Mouse (Mus musculus): ENCODE results near the gene Ryr1. TPM values are rescaled to one million over a fixed set of nuclear protein-coding genes. Genes with fewer than 3 reads are reported as not detected.
A peak's percentile ranks its signal among the peaks of the same experiment; 100 is the strongest.

Ryr1 gene
- total RNA-seq, 2 experiments from 2014 or later: 4.9 to 11.0 TPM

DNA sequence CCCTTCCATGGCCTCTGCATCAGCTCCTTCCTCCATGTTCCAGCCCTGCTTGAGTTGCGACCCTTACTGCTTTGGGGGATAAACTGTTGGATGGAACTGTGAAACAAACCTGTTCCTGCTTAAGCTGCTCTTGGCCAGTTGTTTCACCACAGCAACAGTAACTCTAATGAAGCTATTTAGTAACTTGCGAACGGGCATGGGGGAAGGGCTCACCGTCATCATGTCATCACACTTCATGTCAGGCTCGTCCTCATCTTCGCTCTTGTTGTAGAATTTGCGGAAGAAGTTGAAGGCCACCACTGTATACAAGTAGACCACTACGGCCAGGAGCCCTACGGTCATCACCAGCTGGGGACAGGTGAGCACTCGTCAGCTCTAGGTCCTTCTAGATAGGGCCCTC is 116.8 kb downstream of the Ryr1 start:
- intact Hi-C loops (cut with DNase I): no loop called here

DNA sequence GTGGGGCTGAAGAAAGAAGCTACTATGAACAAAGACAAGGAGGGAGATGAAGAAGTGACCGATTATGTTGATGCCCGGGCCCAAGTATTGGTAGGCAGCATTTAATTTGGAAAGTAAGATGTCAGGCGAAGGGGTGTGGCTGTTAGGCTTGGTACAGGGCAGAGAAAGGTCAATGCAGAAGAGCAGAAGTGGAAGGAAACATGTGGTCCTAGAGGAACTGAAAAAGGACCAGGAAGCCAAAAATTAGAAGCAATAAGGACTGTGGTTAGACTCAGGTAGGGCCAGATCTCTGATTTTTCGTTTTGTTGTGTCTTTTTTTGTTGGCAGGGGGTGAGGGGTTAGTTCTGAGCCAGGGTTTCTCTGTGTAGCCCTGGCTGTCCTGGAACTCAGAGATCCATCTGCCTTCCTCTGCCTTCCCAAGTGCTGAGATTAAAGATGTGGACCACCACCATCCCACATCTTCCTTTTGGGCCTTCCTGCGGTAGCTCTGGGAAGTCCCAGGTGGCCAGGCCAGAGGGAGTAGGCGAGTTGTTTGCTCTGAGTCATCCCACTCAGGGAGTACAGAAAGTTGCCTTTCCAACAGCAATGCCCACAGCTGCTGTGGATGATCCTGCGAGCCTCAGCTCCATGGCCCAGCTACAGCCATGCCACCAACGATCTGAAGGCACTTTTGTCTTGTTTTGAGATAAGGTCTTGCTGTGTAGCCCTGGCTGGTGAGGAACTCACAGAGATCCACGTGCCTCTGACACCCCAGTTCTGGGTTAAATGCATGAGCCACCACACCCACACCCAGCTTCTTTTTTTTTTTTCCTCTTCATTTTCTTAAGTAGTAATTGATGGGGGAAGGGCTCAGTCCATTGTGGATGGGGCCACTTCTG is 117.5 kb downstream of the Ryr1 start:
- intact Hi-C loops (cut with DNase I): no loop called here
- DNase-seq (ENCODE audit: low spot score in 2 of 2): no peak

More for the DNA sequence above, 116.8 kb downstream of the Ryr1 start:
- DNase-seq (ENCODE audit: low spot score in 2 of 2): no peak

DNA sequence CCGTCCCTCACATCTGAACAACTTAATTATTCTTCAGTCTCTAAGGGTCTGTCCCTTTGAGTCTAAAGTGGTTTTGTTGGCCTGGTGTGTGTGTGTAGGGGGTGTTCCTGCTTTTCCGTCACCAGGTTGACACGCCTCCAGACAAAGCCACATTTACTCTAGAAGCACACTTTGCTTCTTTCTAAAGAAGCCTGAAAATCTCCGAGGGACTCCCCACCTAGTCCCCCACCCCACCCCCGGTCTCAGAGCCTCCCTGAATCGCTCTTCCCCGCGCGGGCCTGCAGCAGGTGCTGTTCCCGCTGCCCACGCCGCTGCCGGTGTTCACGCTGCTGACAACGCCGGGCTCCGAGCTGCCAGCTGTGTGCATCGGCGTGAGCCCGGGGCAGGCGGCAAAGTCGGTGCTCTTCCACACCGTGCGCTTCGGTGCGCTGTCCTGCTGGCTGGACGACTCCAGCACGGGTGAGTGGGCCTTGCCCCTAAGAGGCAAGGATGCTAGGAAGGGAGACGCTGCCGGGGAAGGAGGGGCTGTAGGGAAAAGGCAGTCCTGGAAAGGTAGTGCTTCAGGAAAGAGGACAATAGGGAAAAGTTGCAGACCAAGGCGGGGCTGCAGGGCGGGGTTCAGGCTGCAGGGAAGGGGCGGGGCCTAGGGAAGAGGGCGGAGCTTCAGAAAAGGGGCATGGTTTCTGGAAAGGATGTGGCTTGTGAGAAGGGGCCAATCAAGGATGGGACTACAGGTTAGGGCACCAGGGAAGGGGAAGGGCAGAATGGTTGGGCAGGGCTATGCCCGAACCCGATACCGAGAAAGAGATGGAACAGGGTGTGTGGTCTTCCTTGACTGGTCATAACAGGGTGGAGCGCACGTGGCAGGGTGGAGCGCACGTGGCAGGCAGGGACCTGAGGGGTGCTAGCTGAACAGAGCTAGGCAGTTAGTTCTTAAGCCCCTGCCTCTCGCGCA is 124.1 kb downstream of the Ryr1 start:
- peak; percentile 22 to 33 for DNase-seq (ENCODE audit: low spot score in 2 of 2)
- intact Hi-C loops (cut with DNase I): no loop called here

DNA sequence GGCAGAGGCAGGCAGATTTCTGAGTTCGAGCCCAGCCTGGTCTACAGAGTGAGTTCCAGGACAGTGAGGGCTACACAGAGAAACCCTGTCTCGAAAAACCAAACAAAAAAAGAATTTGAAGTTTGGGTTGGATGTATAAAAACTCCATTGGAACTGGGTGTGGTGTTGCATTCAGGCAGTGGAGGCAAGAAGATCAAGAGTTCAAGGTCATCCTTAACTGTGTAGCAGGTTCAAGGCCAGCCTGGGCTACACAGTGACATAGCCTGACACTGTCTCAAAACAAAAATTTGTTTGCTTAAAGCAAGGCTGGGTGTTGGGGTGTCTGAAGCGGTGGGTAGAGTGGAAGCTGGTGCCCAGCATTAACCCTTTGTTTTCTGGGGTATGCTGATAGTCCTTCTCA is 131.6 kb downstream of the Ryr1 start:
- intact Hi-C loops (cut with DNase I): no loop called here
- no peak for DNase-seq (ENCODE audit: low spot score in 2 of 2)

DNA sequence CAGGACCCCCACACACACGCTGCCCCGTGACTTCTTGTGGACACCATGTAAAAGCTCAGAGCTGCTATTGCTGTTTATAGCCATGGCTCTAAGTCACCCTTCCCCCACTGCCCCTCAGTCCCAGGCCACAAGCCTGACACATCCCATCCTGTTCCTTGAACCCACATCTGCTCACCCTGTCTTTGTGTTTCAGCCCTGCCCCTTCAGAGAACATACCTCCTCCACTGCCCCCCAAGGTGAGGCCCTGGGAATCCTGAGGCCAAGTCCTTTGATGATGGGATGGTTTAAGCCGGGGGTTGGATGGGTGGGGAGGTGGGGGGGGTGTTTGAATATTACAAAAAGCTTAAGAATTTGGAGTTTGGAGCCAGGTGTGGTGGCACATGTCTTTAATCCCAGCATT is 132.0 kb downstream of the Ryr1 start:
- intact Hi-C loops (cut with DNase I): no loop called here

DNA sequence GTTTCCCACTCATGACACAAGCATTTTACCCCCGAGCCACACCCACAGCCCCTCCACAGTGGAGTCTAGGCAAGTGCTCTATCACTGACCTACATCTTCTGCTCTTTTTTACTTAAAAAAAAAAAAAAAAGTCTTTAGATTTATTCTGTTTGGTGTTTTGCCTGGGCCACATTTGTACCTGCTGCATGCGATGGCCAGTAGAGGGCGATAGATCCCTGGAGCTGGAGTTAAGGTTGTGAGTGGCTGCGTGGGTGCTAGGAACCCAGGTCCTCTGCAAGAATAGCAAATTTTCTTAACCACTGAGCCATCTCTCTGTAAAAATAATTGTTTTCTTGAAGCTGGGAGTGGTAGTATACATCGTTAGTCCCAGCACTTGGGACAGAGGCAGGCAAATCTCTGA is 133.4 kb downstream of the Ryr1 start:
- intact Hi-C loops (cut with DNase I): no loop called here

More for the DNA sequence above, 132.0 kb downstream of the Ryr1 start:
- no peak for DNase-seq (ENCODE audit: low spot score in 2 of 2)

DNA sequence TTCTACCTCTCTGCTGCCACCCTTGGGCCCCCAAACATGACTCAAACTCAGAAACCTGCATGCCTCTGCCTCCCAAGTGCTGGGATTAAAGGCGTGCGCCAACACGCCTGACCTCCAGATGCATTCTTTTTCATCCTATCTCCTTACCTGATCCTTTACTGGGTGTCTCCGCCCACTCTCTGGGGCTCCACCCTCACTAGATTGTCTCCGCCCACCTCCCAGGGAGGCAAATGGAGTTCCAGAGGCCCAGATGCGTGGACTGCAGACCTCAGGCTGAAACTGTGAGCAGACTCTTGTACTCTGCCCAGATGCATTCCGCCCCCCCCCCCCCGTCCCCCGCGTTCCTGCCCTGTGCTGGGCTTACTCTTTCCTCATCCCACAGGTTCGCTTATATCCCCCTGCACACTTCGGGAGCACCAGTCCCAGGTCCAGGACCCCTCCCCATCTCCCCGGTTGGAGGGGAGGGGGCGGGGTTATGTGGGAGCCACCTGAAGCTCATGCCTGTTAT is 134.2 kb downstream of the Ryr1 start:
- DNase-seq (ENCODE audit: low spot score in 2 of 2): no peak
- intact Hi-C loops (cut with DNase I): no loop called here

More for the DNA sequence above, 133.4 kb downstream of the Ryr1 start:
- DNase-seq (ENCODE audit: low spot score in 2 of 2): no peak

DNA sequence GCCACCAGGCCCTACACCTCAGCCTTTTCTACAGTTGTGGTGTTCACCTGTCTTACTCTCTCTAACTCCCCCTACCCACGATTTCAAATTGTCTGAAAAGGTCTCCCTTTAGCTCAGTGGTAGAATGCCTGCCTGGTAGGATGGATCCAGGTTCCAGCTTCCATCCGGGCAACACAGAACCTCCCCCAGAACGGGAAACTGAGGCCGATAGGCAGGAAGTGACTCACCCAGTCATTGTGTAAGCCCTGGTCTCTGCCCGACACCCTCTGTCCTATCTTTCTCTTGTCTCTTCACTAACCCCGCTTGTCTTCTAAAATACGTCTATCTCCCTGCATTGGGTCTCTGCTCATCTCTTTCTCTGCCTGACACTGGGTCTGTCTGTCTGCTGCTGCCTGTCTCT is 139.8 kb downstream of the Ryr1 start:
- no peak for DNase-seq (ENCODE audit: low spot score in 2 of 2)
- intact Hi-C loops (cut with DNase I): no loop called here

DNA sequence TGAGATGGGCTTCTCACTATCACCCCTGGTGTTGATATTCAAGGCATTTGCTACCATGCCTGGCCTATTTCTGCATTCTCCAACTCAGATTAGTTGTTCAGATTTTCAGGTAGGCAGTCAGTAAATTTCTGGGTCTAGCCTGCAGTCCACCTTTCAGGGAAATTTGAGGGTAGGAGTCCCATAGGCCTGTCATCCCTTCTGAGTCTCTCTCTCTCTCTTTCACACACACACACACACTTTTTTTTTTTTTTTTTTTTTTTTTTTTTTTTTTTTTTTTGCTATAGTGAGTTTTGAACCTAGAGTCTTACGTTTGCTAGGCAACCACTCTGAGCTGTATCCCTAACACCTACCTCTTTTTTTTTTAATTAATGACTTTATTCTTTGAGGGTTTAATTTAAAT is 140.5 kb downstream of the Ryr1 start:
- DNase-seq (ENCODE audit: low spot score in 2 of 2): no peak
- intact Hi-C loops (cut with DNase I): no loop called here

DNA sequence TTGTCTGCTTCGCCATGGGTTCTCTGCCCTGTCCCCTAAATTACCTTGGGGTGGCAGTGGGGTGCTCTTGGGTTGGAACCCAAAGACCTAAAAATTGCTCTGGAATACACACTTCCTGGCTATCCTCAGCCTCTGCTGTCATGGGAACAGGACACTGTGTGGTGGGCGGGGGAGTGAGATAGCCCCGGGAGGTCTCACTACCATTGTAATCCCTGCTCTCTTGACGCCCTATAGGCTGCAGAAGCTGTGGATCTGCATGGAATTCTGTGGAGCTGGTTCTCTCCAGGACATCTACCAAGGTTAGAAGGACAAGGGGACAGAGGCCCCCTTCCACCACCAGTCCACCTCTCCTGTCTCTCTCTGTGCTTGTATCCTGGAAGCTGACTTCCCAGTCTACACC is 141.1 kb downstream of the Ryr1 start:
- intact Hi-C loops (cut with DNase I): no loop called here

DNA sequence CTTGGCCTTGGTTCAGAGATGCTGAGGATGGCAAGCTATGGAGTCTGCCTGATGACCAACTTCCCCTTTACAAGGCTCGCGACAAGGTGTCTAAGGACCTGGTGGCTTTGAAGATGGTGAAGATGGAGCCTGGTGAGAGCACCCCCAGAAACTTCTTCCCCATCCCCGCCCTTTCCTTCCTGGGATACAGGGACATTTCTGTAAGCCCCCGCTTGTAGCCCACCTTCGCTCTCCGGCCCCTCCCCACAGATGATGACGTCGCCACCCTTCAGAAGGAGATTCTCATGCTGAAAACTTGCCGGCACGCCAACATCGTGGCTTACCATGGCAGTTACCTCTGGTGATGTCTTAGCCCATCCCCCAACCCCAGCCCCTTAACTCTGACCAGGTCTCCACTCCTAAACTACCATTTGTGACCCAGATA is 141.8 kb downstream of the Ryr1 start:
- intact Hi-C loops (cut with DNase I): no loop called here
- DNase-seq (ENCODE audit: low spot score in 2 of 2): no peak

More for the DNA sequence above, 141.1 kb downstream of the Ryr1 start:
- no peak for DNase-seq (ENCODE audit: low spot score in 2 of 2)

DNA sequence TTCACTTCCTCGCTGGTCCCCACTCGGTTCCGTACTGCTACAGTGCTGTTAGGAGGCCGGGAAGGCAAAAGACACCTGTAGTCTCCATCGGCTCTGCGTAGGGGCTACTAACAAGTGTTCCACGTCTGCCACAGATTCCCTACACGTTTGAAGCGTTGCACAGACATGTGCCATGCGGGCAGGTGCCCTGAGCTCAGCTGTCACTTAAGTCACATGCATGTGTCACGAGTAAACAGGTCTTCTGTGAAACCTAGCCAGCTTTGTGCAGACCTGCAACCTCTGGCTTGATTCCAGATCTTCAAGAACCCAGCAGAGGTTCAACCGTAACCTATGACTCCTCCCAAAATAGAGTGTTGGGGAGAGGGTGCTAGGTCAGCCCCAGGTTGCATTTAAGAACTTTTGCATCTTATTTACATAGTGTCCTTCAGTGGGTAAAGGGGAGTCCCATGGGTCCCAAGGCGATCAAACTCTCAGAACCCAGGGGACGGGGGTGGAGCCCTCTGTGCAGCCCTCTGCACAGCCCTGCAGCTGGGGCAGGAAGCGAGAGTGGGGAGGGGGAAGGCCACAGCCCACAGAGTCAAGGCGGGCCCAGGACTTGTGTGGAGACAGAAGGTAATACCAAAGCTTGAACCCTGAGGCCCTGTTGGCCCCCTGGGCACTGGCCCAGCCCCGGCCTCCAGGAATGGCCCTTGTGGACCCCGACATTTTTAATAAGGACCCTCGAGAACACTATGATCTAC is 142.5 kb downstream of the Ryr1 start:
- intact Hi-C loops (cut with DNase I): no loop called here
- no peak for DNase-seq (ENCODE audit: low spot score in 2 of 2)

DNA sequence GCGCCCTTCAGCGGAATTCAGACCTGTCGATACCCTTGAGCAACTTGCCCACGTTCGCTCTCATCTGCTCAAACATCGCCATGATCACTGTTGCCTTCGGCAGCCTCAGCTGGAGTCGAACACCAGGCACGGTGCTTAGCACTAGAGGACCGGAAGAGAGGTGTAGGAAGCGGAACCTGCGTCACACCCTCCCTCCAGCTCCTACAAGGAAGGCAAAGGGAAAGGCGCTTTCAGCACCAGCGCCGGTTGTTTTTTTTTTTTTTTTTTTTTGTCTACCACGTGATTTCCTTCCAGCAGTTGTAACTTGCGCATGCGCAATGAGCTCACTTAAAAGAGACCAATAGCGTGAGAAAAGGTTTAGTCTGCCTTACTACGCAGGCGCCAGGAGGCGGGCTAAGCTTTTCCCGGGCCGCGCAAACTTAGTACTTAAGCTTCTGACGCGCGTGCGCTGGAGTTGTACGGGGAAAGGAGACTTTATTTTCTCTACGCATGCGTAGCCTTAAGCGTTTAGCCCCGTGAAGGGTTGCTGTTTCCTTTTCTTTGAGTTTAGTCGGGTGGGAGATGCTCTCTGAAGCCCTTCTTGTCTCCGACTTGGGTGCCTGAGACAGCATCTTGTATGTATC is 143.2 kb downstream of the Ryr1 start, which contains the start of the genes Eif3k and Map4k1:
Eif3k (minus strand) TSS at position 214 of the 623 bp plus-strand sequence.
Map4k1 (plus strand) TSS at position 400 of the 623 bp plus-strand sequence.
- intact Hi-C loops (cut with DNase I): no loop called here

DNA sequence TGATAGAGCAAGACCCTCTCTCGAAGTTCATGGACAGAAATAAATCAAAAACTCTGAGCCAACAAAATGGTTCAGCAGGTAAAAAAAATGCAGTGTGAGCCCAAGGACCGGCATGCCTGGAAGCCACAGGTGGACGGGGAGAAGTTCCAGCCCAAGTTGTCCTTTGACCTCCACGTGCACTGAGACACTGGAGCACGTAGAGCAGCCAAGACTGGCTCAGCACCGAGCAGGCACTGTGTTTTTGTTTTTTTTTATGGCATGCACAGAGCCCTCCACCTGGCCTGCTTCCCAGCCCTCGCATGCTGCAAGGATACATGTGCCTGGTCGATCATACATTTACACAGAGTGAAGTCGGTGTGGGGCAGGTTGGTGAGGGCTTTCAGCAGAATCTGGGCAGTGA is 147.4 kb downstream of the Ryr1 start:
- intact Hi-C loops (cut with DNase I): no loop called here
- DNase-seq (ENCODE audit: low spot score in 2 of 2): no peak

More for the DNA sequence above, 143.2 kb downstream of the Ryr1 start, which contains the start of the genes Eif3k and Map4k1:
- DNase-seq (ENCODE audit: low spot score in 2 of 2): peak; percentile 94 to 96

DNA sequence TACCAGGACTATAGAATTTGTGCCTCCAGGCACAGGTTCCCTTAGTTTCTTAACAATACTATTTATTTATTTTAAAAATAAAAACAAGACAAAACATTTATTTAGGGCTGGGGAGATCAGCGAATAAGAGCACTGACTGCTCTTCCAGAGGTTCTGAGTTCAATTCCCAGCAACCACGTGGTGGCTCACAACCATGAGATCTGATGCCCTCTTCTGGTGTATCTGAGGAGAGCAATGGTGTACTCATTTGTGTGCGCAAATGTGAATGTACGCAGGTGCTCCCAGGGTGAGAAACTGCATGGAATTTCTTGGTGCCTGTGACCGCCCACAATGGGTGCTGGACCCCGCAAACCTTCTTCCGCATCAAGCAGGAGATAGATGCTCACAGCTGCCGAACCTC is 152.0 kb downstream of the Ryr1 start:
- intact Hi-C loops (cut with DNase I): loop anchor here (5.0 kb wide), 1 partner anchor 176 kb away; no protein-coding TSS in a partner anchor
- no peak for DNase-seq (ENCODE audit: low spot score in 2 of 2)

DNA sequence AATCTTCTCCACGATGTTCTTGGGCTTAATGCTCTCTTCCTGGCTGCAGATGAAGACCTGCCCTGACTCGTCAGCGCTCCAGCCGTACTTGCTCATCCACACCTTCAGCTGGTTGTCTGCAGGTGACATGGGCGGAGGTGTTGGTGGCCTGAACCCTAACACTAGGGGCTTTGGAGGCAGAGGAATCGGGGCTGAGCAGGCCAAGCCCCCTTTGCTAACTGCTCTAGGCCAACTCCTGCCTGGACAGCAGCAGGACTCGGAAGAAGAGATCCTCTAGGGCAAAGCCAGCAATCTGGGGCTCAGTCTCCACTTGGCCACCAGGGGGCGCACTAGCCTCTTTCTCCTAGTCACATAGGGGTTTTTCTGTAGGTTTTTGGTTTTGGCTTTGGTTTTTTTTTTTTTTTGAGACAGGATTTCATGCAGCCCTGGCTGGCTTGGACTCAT is 152.4 kb downstream of the Ryr1 start:
- peak; percentile 61 to 71 for DNase-seq (ENCODE audit: low spot score in 2 of 2)
- intact Hi-C loops (cut with DNase I): loop anchor here (5.0 kb wide), 1 partner anchor 175 kb away; no protein-coding TSS in a partner anchor

DNA sequence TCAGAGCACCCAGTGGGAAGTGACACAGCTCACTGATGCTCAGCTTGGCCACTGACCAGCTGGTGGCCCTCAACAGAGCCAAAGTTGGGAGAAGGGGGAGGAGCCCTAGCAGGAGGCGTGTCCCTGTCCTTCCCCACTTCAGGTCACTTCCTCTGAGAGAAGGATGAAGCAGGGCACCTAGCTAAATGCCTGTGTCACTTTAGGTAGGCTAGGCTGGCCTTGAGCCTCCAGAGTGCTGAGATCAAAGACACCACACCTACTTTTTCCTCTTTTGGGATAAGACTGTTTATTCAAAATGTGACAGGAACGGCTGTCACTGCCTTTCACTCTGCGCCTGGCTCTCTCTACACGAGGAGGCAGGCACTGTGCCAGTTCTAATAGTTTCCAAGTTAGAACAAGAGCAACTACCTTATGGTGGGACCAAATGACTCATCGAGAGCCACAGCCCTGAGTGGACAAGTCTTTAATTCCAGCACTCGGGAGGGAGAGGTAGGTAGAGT is 153.2 kb downstream of the Ryr1 start:
- intact Hi-C loops (cut with DNase I): loop anchor here (5.0 kb wide), 1 partner anchor 175 kb away; no protein-coding TSS in a partner anchor
- no peak for DNase-seq (ENCODE audit: low spot score in 2 of 2)

DNA sequence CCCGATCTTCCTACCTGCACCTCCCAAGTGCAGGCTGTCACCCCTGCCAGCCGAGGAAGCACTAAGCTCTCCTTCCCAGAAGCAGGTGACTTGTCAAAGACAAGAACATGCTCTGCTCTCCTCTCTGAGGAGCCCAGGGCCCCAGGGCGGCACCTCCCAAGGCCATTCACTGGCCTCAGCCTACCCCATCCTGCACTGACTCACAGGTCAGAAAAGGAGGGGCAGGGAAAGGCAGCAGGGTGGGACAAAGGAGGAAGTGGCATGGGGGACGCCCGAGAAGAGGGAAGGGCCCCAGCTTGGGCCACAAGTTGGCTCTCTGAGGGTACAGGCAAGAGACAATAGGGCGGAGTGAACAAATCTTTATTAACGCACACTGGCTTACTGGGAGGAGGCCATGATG is 153.9 kb downstream of the Ryr1 start:
- intact Hi-C loops (cut with DNase I): loop anchor here (5.0 kb wide), 1 partner anchor 174 kb away; no protein-coding TSS in a partner anchor
- DNase-seq (ENCODE audit: low spot score in 2 of 2): no peak

Measured in left cerebral cortex, postnatal 36 days (tissue).